Mouse (Mus musculus): ENCODE data around the gene Slc30a2. TPM values are rescaled to one million over a fixed set of nuclear protein-coding genes. Genes with fewer than 3 reads are reported as not detected.

Slc30a2 gene
- polyA plus RNA-seq, 1 experiment = 4.0 TPM

GRCm38 (mm10) chr4:134311784-134312183 is 31.2 kb upstream of the Slc30a2 start:
- Histone ChIP-seq H3K27me3 (ENCODE audit: control insufficient read depth, insufficient read depth, low read length) (no peaks in the 10 kb centered on the region), H3K4me1 (ENCODE audit: control insufficient read depth, insufficient read depth, insufficient read length) (peaks cover 3% of the 10 kb centered on the region; the same call in 1 of the 2 replicates), H3K4me3 (ENCODE audit: extremely low read depth, insufficient read depth, insufficient read length) (no peak overlapping the region), H3K27ac (ENCODE audit: insufficient read depth, low read length) (no peak overlapping the region), H3K36me3 (ENCODE audit: control insufficient read depth, insufficient read depth, low read length) (no peaks in the 10 kb centered on the region)
- 38% methylated on average over 9 of the region's 9 CpGs for WGBS
- no peak for TF ChIP-seq POLR2A (IDR thresholded peaks at IDR 0.05; ENCODE audit: low read depth, low read length)
- no peak for TF ChIP-seq CTCF (IDR thresholded peaks at IDR 0.05; ENCODE audit: extremely low read depth, insufficient read depth, insufficient read length, insufficient replicate concordance)
- DNase-seq (ENCODE audit: low read depth in 1 of 2, low spot score in 2 of 2) = no peak

GRCm38 (mm10) chr4:134312341-134312740 is 30.6 kb upstream of the Slc30a2 start:
- no peak overlapping the region for H3K27ac ChIP-seq (ENCODE audit: insufficient read depth, low read length)
- TF ChIP-seq CTCF (IDR thresholded peaks at IDR 0.05; ENCODE audit: extremely low read depth, insufficient read depth, insufficient read length, insufficient replicate concordance) = no peak
- TF ChIP-seq POLR2A (IDR thresholded peaks at IDR 0.05; ENCODE audit: low read depth, low read length) = no peak
- H3K4me1 ChIP-seq (ENCODE audit: control insufficient read depth, insufficient read depth, insufficient read length) = peaks cover 3% of the 10 kb centered on the region; the same call in 1 of the 2 replicates
- H3K4me3 ChIP-seq (ENCODE audit: extremely low read depth, insufficient read depth, insufficient read length) = no peak overlapping the region
- WGBS = 94% methylated on average over 5 of the region's 5 CpGs
- H3K36me3 ChIP-seq (ENCODE audit: control insufficient read depth, insufficient read depth, low read length) = no peaks in the 10 kb centered on the region
- no peak for DNase-seq (ENCODE audit: low read depth in 1 of 2, low spot score in 2 of 2)
- H3K27me3 ChIP-seq (ENCODE audit: control insufficient read depth, insufficient read depth, low read length) = no peaks in the 10 kb centered on the region

- H3K4me1 ChIP-seq (ENCODE audit: control insufficient read depth, insufficient read depth, insufficient read length) = no peaks in the 10 kb centered on the region
- 93% methylated on average over 6 of the region's 6 CpGs for WGBS
- no peak overlapping the region for H3K4me3 ChIP-seq (ENCODE audit: extremely low read depth, insufficient read depth, insufficient read length)
- H3K27ac ChIP-seq (ENCODE audit: insufficient read depth, low read length) = no peak overlapping the region
- no peaks in the 10 kb centered on the region for H3K36me3 ChIP-seq (ENCODE audit: control insufficient read depth, insufficient read depth, low read length)
- TF ChIP-seq POLR2A (IDR thresholded peaks at IDR 0.05; ENCODE audit: low read depth, low read length) (no peak), CTCF (IDR thresholded peaks at IDR 0.05; ENCODE audit: extremely low read depth, insufficient read depth, insufficient read length, insufficient replicate concordance) (no peak)
- H3K27me3 ChIP-seq (ENCODE audit: control insufficient read depth, insufficient read depth, low read length) = no peaks in the 10 kb centered on the region
- DNase-seq (ENCODE audit: low read depth in 1 of 2, low spot score in 2 of 2) = no peak
These were observed 30.1 kb upstream of the Slc30a2 start for GRCm38 (mm10) chr4:134312901-134313300.

- 91% methylated on average over 4 of the region's 4 CpGs for WGBS
- no peak for DNase-seq (ENCODE audit: low read depth in 1 of 2, low spot score in 2 of 2)
- H3K27me3 ChIP-seq (ENCODE audit: control insufficient read depth, insufficient read depth, low read length) = no peaks in the 10 kb centered on the region
These were observed 28.8 kb upstream of the Slc30a2 start for GRCm38 (mm10) chr4:134314081-134314655.

GRCm38 (mm10) chr4:134314876-134315275 is 28.1 kb upstream of the Slc30a2 start, which contains the start of gene Trim63:
Trim63 (plus strand) TSS chr4:134315120.
- no peak for DNase-seq (ENCODE audit: low read depth in 1 of 2, low spot score in 2 of 2)
- Histone ChIP-seq H3K4me1 (ENCODE audit: control insufficient read depth, insufficient read depth, insufficient read length) (no peaks in the 10 kb centered on the region), H3K4me3 (ENCODE audit: extremely low read depth, insufficient read depth, insufficient read length) (no peak within 1 kb of the TSS), H3K27ac (ENCODE audit: insufficient read depth, low read length) (no peak within 1 kb of the TSS), H3K27me3 (ENCODE audit: control insufficient read depth, insufficient read depth, low read length) (no peaks in the 10 kb centered on the region), H3K36me3 (ENCODE audit: control insufficient read depth, insufficient read depth, low read length) (no peaks in the 10 kb centered on the region)
- 73% methylated on average over 11 of the region's 11 CpGs for WGBS
- no peak for TF ChIP-seq CTCF (IDR thresholded peaks at IDR 0.05; ENCODE audit: extremely low read depth, insufficient read depth, insufficient read length, insufficient replicate concordance)
- no peak for TF ChIP-seq POLR2A (IDR thresholded peaks at IDR 0.05; ENCODE audit: low read depth, low read length)

More at GRCm38 (mm10) chr4:134314081-134314655, 28.8 kb upstream of the Slc30a2 start:
- H3K27ac ChIP-seq (ENCODE audit: insufficient read depth, low read length) = no peak overlapping the region
- no peaks in the 10 kb centered on the region for H3K4me1 ChIP-seq (ENCODE audit: control insufficient read depth, insufficient read depth, insufficient read length)
- TF ChIP-seq POLR2A (IDR thresholded peaks at IDR 0.05; ENCODE audit: low read depth, low read length) (no peak), CTCF (IDR thresholded peaks at IDR 0.05; ENCODE audit: extremely low read depth, insufficient read depth, insufficient read length, insufficient replicate concordance) (no peak)
- no peak overlapping the region for H3K4me3 ChIP-seq (ENCODE audit: extremely low read depth, insufficient read depth, insufficient read length)
- H3K36me3 ChIP-seq (ENCODE audit: control insufficient read depth, insufficient read depth, low read length) = no peaks in the 10 kb centered on the region

GRCm38 (mm10) chr4:134315470-134315869 is 27.5 kb upstream of the Slc30a2 start:
- WGBS = 96% methylated on average over 9 of the region's 9 CpGs
- TF ChIP-seq CTCF (IDR thresholded peaks at IDR 0.05; ENCODE audit: extremely low read depth, insufficient read depth, insufficient read length, insufficient replicate concordance) (no peak), POLR2A (IDR thresholded peaks at IDR 0.05; ENCODE audit: low read depth, low read length) (no peak)
- no peak overlapping the region for H3K27ac ChIP-seq (ENCODE audit: insufficient read depth, low read length)
- H3K4me1 ChIP-seq (ENCODE audit: control insufficient read depth, insufficient read depth, insufficient read length) = no peaks in the 10 kb centered on the region
- no peak for DNase-seq (ENCODE audit: low read depth in 1 of 2, low spot score in 2 of 2)
- H3K36me3 ChIP-seq (ENCODE audit: control insufficient read depth, insufficient read depth, low read length) = no peaks in the 10 kb centered on the region
- no peak overlapping the region for H3K4me3 ChIP-seq (ENCODE audit: extremely low read depth, insufficient read depth, insufficient read length)
- H3K27me3 ChIP-seq (ENCODE audit: control insufficient read depth, insufficient read depth, low read length) = no peaks in the 10 kb centered on the region

- H3K4me1 ChIP-seq (ENCODE audit: control insufficient read depth, insufficient read depth, insufficient read length) = no peaks in the 10 kb centered on the region
- no peaks in the 10 kb centered on the region for H3K36me3 ChIP-seq (ENCODE audit: control insufficient read depth, insufficient read depth, low read length)
- 53% methylated on average over 16 of the region's 16 CpGs for WGBS
- no peak for DNase-seq (ENCODE audit: low read depth in 1 of 2, low spot score in 2 of 2)
- H3K4me3 ChIP-seq (ENCODE audit: extremely low read depth, insufficient read depth, insufficient read length) = no peak overlapping the region
- H3K27me3 ChIP-seq (ENCODE audit: control insufficient read depth, insufficient read depth, low read length) = no peaks in the 10 kb centered on the region
- no peak overlapping the region for H3K27ac ChIP-seq (ENCODE audit: insufficient read depth, low read length)
- TF ChIP-seq POLR2A (IDR thresholded peaks at IDR 0.05; ENCODE audit: low read depth, low read length) = no peak
- TF ChIP-seq CTCF (IDR thresholded peaks at IDR 0.05; ENCODE audit: extremely low read depth, insufficient read depth, insufficient read length, insufficient replicate concordance) = no peak
These were observed 26.6 kb upstream of the Slc30a2 start for GRCm38 (mm10) chr4:134316390-134316789.
